Mouse (Mus musculus): ENCODE data around the gene A1bg. TPM values are rescaled to one million over a fixed set of nuclear protein-coding genes. Genes with fewer than 3 reads are reported as not detected.

Gene A1bg
- 0.05 TPM in 1 of 2 replicates, not detected in the other for polyA plus RNA-seq (2012; rRNA removed)

GRCm38 (mm10) chr15:60922912-60923311 lies at the start of gene A1bg:
TSS of gene A1bg (minus strand) at chr15:60923012.
- Histone ChIP-seq H3K27me3 (ENCODE audit: control insufficient read depth, insufficient read depth, low read length) (no peaks in the 10 kb centered on the region), H3K4me3 (ENCODE audit: extremely low read depth, insufficient read depth, insufficient read length) (no peak within 1 kb of the TSS), H3K36me3 (ENCODE audit: control insufficient read depth, insufficient read depth, low read length) (no peaks in the 10 kb centered on the region), H3K4me1 (ENCODE audit: control insufficient read depth, insufficient read depth, insufficient read length) (no peaks in the 10 kb centered on the region), H3K27ac (ENCODE audit: insufficient read depth, low read length) (no peak within 1 kb of the TSS)
- no peak for DNase-seq (ENCODE audit: low read depth in 1 of 2, low spot score in 2 of 2)
- no peak for TF ChIP-seq POLR2A (IDR thresholded peaks at IDR 0.05; ENCODE audit: low read depth, low read length)
- no peak for TF ChIP-seq CTCF (IDR thresholded peaks at IDR 0.05; ENCODE audit: extremely low read depth, insufficient read depth, insufficient read length, insufficient replicate concordance)

- no peak for DNase-seq (ENCODE audit: low read depth in 1 of 2, low spot score in 2 of 2)
- 18% methylated on average over 1 of the region's 1 CpGs for WGBS
- H3K4me1 ChIP-seq (ENCODE audit: control insufficient read depth, insufficient read depth, insufficient read length), result no peaks in the 10 kb centered on the region
- no peak overlapping the region for H3K27ac ChIP-seq (ENCODE audit: insufficient read depth, low read length)
- H3K27me3 ChIP-seq (ENCODE audit: control insufficient read depth, insufficient read depth, low read length), result no peaks in the 10 kb centered on the region
- H3K36me3 ChIP-seq (ENCODE audit: control insufficient read depth, insufficient read depth, low read length), result no peaks in the 10 kb centered on the region
- TF ChIP-seq POLR2A (IDR thresholded peaks at IDR 0.05; ENCODE audit: low read depth, low read length) (no peak), CTCF (IDR thresholded peaks at IDR 0.05; ENCODE audit: extremely low read depth, insufficient read depth, insufficient read length, insufficient replicate concordance) (no peak)
- H3K4me3 ChIP-seq (ENCODE audit: extremely low read depth, insufficient read depth, insufficient read length), result no peak overlapping the region
Measured at GRCm38 (mm10) chr15:60968549-60968861, 45.7 kb upstream of the A1bg start.

- 89% methylated on average over 9 of the region's 9 CpGs for WGBS
- H3K27ac ChIP-seq (ENCODE audit: insufficient read depth, low read length), result no peak overlapping the region
- no peaks in the 10 kb centered on the region for H3K36me3 ChIP-seq (ENCODE audit: control insufficient read depth, insufficient read depth, low read length)
- no peaks in the 10 kb centered on the region for H3K4me1 ChIP-seq (ENCODE audit: control insufficient read depth, insufficient read depth, insufficient read length)
- no peak for TF ChIP-seq POLR2A (IDR thresholded peaks at IDR 0.05; ENCODE audit: low read depth, low read length)
- no peak for TF ChIP-seq CTCF (IDR thresholded peaks at IDR 0.05; ENCODE audit: extremely low read depth, insufficient read depth, insufficient read length, insufficient replicate concordance)
- DNase-seq (ENCODE audit: low read depth in 1 of 2, low spot score in 2 of 2), result no peak
- no peak overlapping the region for H3K4me3 ChIP-seq (ENCODE audit: extremely low read depth, insufficient read depth, insufficient read length)
- no peaks in the 10 kb centered on the region for H3K27me3 ChIP-seq (ENCODE audit: control insufficient read depth, insufficient read depth, low read length)
Measured at GRCm38 (mm10) chr15:60967841-60968548, 45.2 kb upstream of the A1bg start.

GRCm38 (mm10) chr15:60925686-60926085 lies 2.9 kb upstream of the A1bg start:
- TF ChIP-seq CTCF (IDR thresholded peaks at IDR 0.05; ENCODE audit: extremely low read depth, insufficient read depth, insufficient read length, insufficient replicate concordance), result no peak
- no peak for TF ChIP-seq POLR2A (IDR thresholded peaks at IDR 0.05; ENCODE audit: low read depth, low read length)
- no peak for DNase-seq (ENCODE audit: low read depth in 1 of 2, low spot score in 2 of 2)
- 70% methylated on average over 4 of the region's 4 CpGs for WGBS
- no peaks in the 10 kb centered on the region for H3K27me3 ChIP-seq (ENCODE audit: control insufficient read depth, insufficient read depth, low read length)
- no peaks in the 10 kb centered on the region for H3K4me1 ChIP-seq (ENCODE audit: control insufficient read depth, insufficient read depth, insufficient read length)
- H3K36me3 ChIP-seq (ENCODE audit: control insufficient read depth, insufficient read depth, low read length), result no peaks in the 10 kb centered on the region
- H3K4me3 ChIP-seq (ENCODE audit: extremely low read depth, insufficient read depth, insufficient read length), result no peak overlapping the region
- no peak overlapping the region for H3K27ac ChIP-seq (ENCODE audit: insufficient read depth, low read length)

- no peaks in the 10 kb centered on the region for H3K36me3 ChIP-seq (ENCODE audit: control insufficient read depth, insufficient read depth, low read length)
- DNase-seq (ENCODE audit: low read depth in 1 of 2, low spot score in 2 of 2), result no peak
- TF ChIP-seq CTCF (IDR thresholded peaks at IDR 0.05; ENCODE audit: extremely low read depth, insufficient read depth, insufficient read length, insufficient replicate concordance) (no peak), POLR2A (IDR thresholded peaks at IDR 0.05; ENCODE audit: low read depth, low read length) (no peak)
- no peaks in the 10 kb centered on the region for H3K27me3 ChIP-seq (ENCODE audit: control insufficient read depth, insufficient read depth, low read length)
- H3K27ac ChIP-seq (ENCODE audit: insufficient read depth, low read length), result no peak overlapping the region
- 80% methylated on average over 6 of the region's 6 CpGs for WGBS
- no peaks in the 10 kb centered on the region for H3K4me1 ChIP-seq (ENCODE audit: control insufficient read depth, insufficient read depth, insufficient read length)
- no peak overlapping the region for H3K4me3 ChIP-seq (ENCODE audit: extremely low read depth, insufficient read depth, insufficient read length)
Measured at GRCm38 (mm10) chr15:60903763-60904697, 18.8 kb downstream of the A1bg start.

- Histone ChIP-seq H3K27ac (ENCODE audit: insufficient read depth, low read length) (no peak overlapping the region), H3K36me3 (ENCODE audit: control insufficient read depth, insufficient read depth, low read length) (no peaks in the 10 kb centered on the region), H3K4me3 (ENCODE audit: extremely low read depth, insufficient read depth, insufficient read length) (no peak overlapping the region), H3K27me3 (ENCODE audit: control insufficient read depth, insufficient read depth, low read length) (no peaks in the 10 kb centered on the region), H3K4me1 (ENCODE audit: control insufficient read depth, insufficient read depth, insufficient read length) (no peaks in the 10 kb centered on the region)
- no peak for TF ChIP-seq CTCF (IDR thresholded peaks at IDR 0.05; ENCODE audit: extremely low read depth, insufficient read depth, insufficient read length, insufficient replicate concordance)
- TF ChIP-seq POLR2A (IDR thresholded peaks at IDR 0.05; ENCODE audit: low read depth, low read length), result no peak
- no peak for DNase-seq (ENCODE audit: low read depth in 1 of 2, low spot score in 2 of 2)
- WGBS, result 85% methylated on average over 6 of the region's 6 CpGs
Measured at GRCm38 (mm10) chr15:60898187-60898965, 24.4 kb downstream of the A1bg start.

Data from spleen, adult 2 months (tissue).